Mouse (Mus musculus) adrenal gland, adult 8-10 months (tissue): ENCODE results near the gene Spout1. TPM values are rescaled to one million over a fixed set of nuclear protein-coding genes. Genes with fewer than 3 reads are reported as not detected.

Experiments
- DNase-seq: peaks from one replicate; pipeline ENCODE4 v3.0.0; 2022
- total RNA-seq, 4 experiments: library from RNA; stranded (reverse); gene quantifications; 2 replicates each; pipeline ENCODE4 v1.2.4; 2022

Gene Spout1
- total RNA-seq, 4 experiments from 2014 or later = 22.9 to 28.7 (median 28.4) TPM

- DNase-seq = peak; percentile 95
These were observed 53.6 kb downstream of the Spout1 start, which contains the start of gene Zer1 for GRCm38 (mm10) chr2:30124472-30125274. Gene Zer1 (minus strand): TSS chr2:30124585.

- no peak for DNase-seq
These were observed 54.4 kb downstream of the Spout1 start for GRCm38 (mm10) chr2:30123729-30124471.

Other genes with a start within 250 kb of the Spout1 start
- 10 to 100 TPM; 34.7 to 56.4 (median 43.6) TPM for gene Gle1, start 243.0 kb downstream of the Spout1 start, total RNA-seq
- 100 to 1,000 TPM; 163 to 298 (median 244) TPM for gene Sptan1, start 212.9 kb downstream of the Spout1 start, total RNA-seq
- gene Wdr34, start 129.6 kb downstream of the Spout1 start, total RNA-seq = 10 to 100 TPM; 19.5 to 31.7 (median 26.6) TPM
- gene Set, start 121.1 kb downstream of the Spout1 start, total RNA-seq = 100 to 1,000 TPM; 205 to 257 (median 225) TPM
- gene Pkn3, start 100.8 kb downstream of the Spout1 start, total RNA-seq = 1 to 10 TPM; 4.8 to 6.6 (median 5.8) TPM
- 10 to 100 TPM; 16.4 to 23.9 (median 17.6) TPM for gene Zdhhc12, start 84.8 kb downstream of the Spout1 start, total RNA-seq
- 10 to 100 TPM; 45.6 to 74.7 (median 58.5) TPM for gene Zer1, start 53.9 kb downstream of the Spout1 start, total RNA-seq
- 10 to 100 TPM; 58.6 to 71.5 (median 64.5) TPM for gene Tbc1d13, start 44.7 kb downstream of the Spout1 start, total RNA-seq
- gene Endog, start 7.0 kb downstream of the Spout1 start, total RNA-seq = 10 to 100 TPM; 21.9 to 43.0 (median 31.0) TPM
- 10 to 100 TPM; 21.3 to 27.4 (median 22.8) TPM for gene Kyat1, start 27.4 kb upstream of the Spout1 start, total RNA-seq
- 10 to 100 TPM; 54.6 to 63.0 (median 57.8) TPM for gene Lrrc8a, start 59.3 kb upstream of the Spout1 start, total RNA-seq
- gene Gm28035, start 62.1 kb upstream of the Spout1 start, total RNA-seq = 1 to 10 TPM in 3 of 4 experiments, under 1 TPM in 1; 0.58 to 5.3 (median 2.8) TPM
- gene Phyhd1, start 87.7 kb upstream of the Spout1 start, total RNA-seq = 10 to 100 TPM; 12.0 to 20.7 (median 15.4) TPM
- not detected for gene Gm28038, start 102.6 kb upstream of the Spout1 start, total RNA-seq
- 10 to 100 TPM; 31.2 to 42.7 (median 37.6) TPM for gene Dolk, start 107.9 kb upstream of the Spout1 start, total RNA-seq
- gene Nup188, start 107.9 kb upstream of the Spout1 start, total RNA-seq = 10 to 100 TPM; 28.2 to 33.6 (median 30.2) TPM
- 100 to 1,000 TPM in 2 of 4 experiments, 10 to 100 TPM in 2; 85.4 to 115 (median 101) TPM for gene Sh3glb2, start 180.9 kb upstream of the Spout1 start, total RNA-seq
- gene Miga2, start 185.8 kb upstream of the Spout1 start, total RNA-seq = 100 to 1,000 TPM in 1 of 4 experiments, 10 to 100 TPM in 3; 80.6 to 104 (median 91.1) TPM
- 10 to 100 TPM; 18.0 to 24.2 (median 19.8) TPM for gene Dolpp1, start 213.8 kb upstream of the Spout1 start, total RNA-seq
- 100 to 1,000 TPM in 1 of 4 experiments, 10 to 100 TPM in 3; 59.0 to 122 (median 95.3) TPM for gene Crat, start 237.4 kb upstream of the Spout1 start, total RNA-seq
- 100 to 1,000 TPM; 135 to 153 (median 141) TPM for gene Ptpa, start 237.6 kb upstream of the Spout1 start, total RNA-seq